In the genomic region with DNA sequence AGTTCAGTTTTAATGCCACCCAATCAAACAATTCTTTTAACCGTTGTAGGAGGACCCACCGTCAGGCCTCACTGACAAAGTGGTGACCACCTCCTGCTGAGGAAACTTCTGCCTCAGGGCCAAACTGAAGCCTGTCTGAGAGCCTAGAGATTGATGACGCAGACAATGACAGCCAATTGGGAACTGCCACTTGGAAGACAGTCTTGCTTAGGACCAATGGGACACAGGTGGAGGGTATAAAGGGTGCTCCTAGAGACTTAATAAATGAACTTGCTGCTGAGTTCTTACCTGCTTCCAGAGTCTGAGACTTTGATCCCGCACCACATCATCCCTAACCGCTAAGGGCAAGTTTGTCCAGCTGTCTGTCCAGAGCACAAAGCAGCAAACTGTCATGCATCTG, we compare ENCODE assay signal across 29 mouse cellular contexts.
"Had no signal": no experiment of that assay in that cellular context is flagged by ENCODE, and none has a peak within 500 bp of the region (broad histone marks: within the 10 kb centered on the region; RNA-seq: fewer than 3 reads in every experiment).

No protein-coding gene starts in this region.

- H3K4me2 ChIP-seq: heart, embryonic 13.5 days; heart, embryonic 15.5 days; hindbrain, embryonic 12.5 days; hindbrain, embryonic 14.5 days; intestine, embryonic 15.5 days; limb, embryonic 12.5 days; liver, embryonic 11.5 days; liver, embryonic 13.5 days; liver, embryonic 15.5 days had no signal

- ATAC-seq: hindbrain, embryonic 16.5 days; inflammation-experienced regulatory T-cells, adult 6 months; intestine, embryonic 15.5 days; intestine, postnatal 0 days; liver, postnatal 0 days had no signal

- H3K4me3 ChIP-seq: gastrocnemius, adult 2 months; heart, embryonic 10.5 days; heart, embryonic 13.5 days; heart, embryonic 15.5 days; hindbrain, embryonic 12.5 days; intestine, embryonic 15.5 days; layer of hippocampus, adult 2 months; left cerebral cortex, adult 2 months; limb, embryonic 10.5 days; limb, embryonic 12.5 days; liver, embryonic 13.5 days; liver, embryonic 15.5 days had no signal

- H3K9me3 ChIP-seq: heart, embryonic 10.5 days; heart, embryonic 13.5 days; heart, embryonic 15.5 days; hindbrain, embryonic 12.5 days; intestine, embryonic 15.5 days; limb, embryonic 10.5 days; limb, embryonic 12.5 days; liver, embryonic 13.5 days; liver, embryonic 15.5 days had no signal

- H3K4me1 ChIP-seq: heart, embryonic 10.5 days; heart, embryonic 13.5 days; heart, embryonic 15.5 days; hindbrain, embryonic 12.5 days; intestine, embryonic 15.5 days; liver, embryonic 13.5 days; liver, embryonic 15.5 days had no signal

- H3K9ac ChIP-seq: heart, embryonic 13.5 days; heart, embryonic 15.5 days; hindbrain, embryonic 12.5 days; hindbrain, embryonic 14.5 days; intestine, embryonic 15.5 days; limb, embryonic 12.5 days; liver, embryonic 13.5 days; liver, embryonic 15.5 days; liver, postnatal 0 days had no signal

- H3K27ac ChIP-seq: gastrocnemius, adult 2 months; heart, embryonic 10.5 days; heart, embryonic 13.5 days; heart, embryonic 15.5 days; hindbrain, embryonic 12.5 days; hindbrain, embryonic 14.5 days; intestine, embryonic 15.5 days; layer of hippocampus, adult 2 months; left cerebral cortex, adult 2 months; limb, embryonic 12.5 days; liver, embryonic 13.5 days; liver, embryonic 15.5 days had no signal

- DNase-seq: gastrocnemius, adult 2 months; gastrocnemius, postnatal 10 days; gastrocnemius, postnatal 25 days; heart, adult 18-20 months; heart, postnatal 14 days; heart, postnatal 36 days; kidney, adult 18-20 months; kidney, adult 8-10 months; kidney, postnatal 10 days; kidney, postnatal 25 days; kidney, postnatal 4 days; liver; liver, embryonic 13.5 days; liver, postnatal 0 days had no signal

- H3K36me3 ChIP-seq: heart, embryonic 10.5 days; heart, embryonic 13.5 days; heart, embryonic 15.5 days; hindbrain, embryonic 12.5 days; intestine, embryonic 15.5 days; limb, embryonic 10.5 days; limb, embryonic 12.5 days; liver, embryonic 13.5 days; liver, embryonic 15.5 days had no signal

- H3K27me3 ChIP-seq: heart, embryonic 15.5 days; hindbrain, embryonic 12.5 days; intestine, embryonic 15.5 days; limb, embryonic 12.5 days; liver, embryonic 13.5 days; liver, embryonic 15.5 days had no signal
